Mouse (Mus musculus) CH12.LX (cell line): ENCODE measurements around the gene Tubgcp6. TPM values are rescaled to one million over a fixed set of nuclear protein-coding genes. Genes with fewer than 3 reads are reported as not detected.

Source experiments
- DNase-seq: peaks from one replicate; pipeline ENCODE4 v3.0.0-alpha.2; 2013; ENCODE audit errors: extremely low read depth
- H3K27ac ChIP-seq: 2 replicates; pipeline ENCODE4 v1.5.1; 2012; ENCODE audit warnings: low read depth, mild to moderate bottlenecking, control low read depth, moderate library complexity; ENCODE audit not compliant: insufficient read depth
- H3K27me3 ChIP-seq: replicated peaks from 2 replicates; pipeline ENCODE3; 2012; ENCODE audit warnings: inconsistent platforms
- H3K36me3 ChIP-seq, 2 experiments: replicated peaks in 1 of 2; 2 replicates each; pipeline versions ENCODE3 to v1.6.1; 2012; ENCODE audit warnings: inconsistent platforms in 1 of 2, low read length in 1 of 2, mild to moderate bottlenecking in 1 of 2, mixed read lengths in 1 of 2, moderate library complexity in 1 of 2; ENCODE audit not compliant: control insufficient read depth in 1 of 2, insufficient read depth in 1 of 2
- H3K4me1 ChIP-seq, 2 experiments: 2 replicates each; pipeline ENCODE4 v1.6.1; 2012; ENCODE audit warnings: inconsistent platforms in 1 of 2, moderate library complexity in 1 of 2; ENCODE audit not compliant: insufficient read depth in 2 of 2, control insufficient read depth in 1 of 2
- H3K4me2 ChIP-seq: 2 replicates; pipeline ENCODE4 v1.6.1; 2012; ENCODE audit warnings: low read depth, mild to moderate bottlenecking, control low read depth; ENCODE audit not compliant: poor library complexity, insufficient read depth, severe bottlenecking
- H3K4me3 ChIP-seq, 3 experiments: fragments of 150-350 bp in 1 of 3; sonication (generic) in 1 of 3; replicated peaks in 1 of 3; 2 replicates each; pipeline versions ENCODE3 to v1.5.1; 2011 to 2012; ENCODE audit warnings: low read depth in 2 of 3, low read length in 2 of 3, mild to moderate bottlenecking in 2 of 3, moderate library complexity in 2 of 3, control low read depth in 1 of 3, improper control_type of control experiment in 1 of 3, inconsistent platforms in 1 of 3, mixed read lengths in 1 of 3; ENCODE audit not compliant: poor library complexity in 1 of 3
- H3K79me2 ChIP-seq: replicated peaks from 2 replicates; pipeline ENCODE4 v1.6.1; 2012; ENCODE audit warnings: mild to moderate bottlenecking, moderate library complexity; ENCODE audit not compliant: control insufficient read depth, poor library complexity, insufficient read depth, severe bottlenecking; ENCODE audit errors: extremely low read depth
- H3K9ac ChIP-seq: 2 replicates; pipeline ENCODE4 v1.6.1; 2012; ENCODE audit warnings: low read depth, mild to moderate bottlenecking, control low read depth, moderate library complexity; ENCODE audit not compliant: insufficient read depth
- H3K9me3 ChIP-seq: replicated peaks from 2 replicates; pipeline ENCODE3; 2012; ENCODE audit warnings: low read length, inconsistent platforms, mixed read lengths
- CHD2 ChIP-seq: IDR thresholded peaks from 2 replicates; pipeline ENCODE4 v1.6.1; 2011; ENCODE audit warnings: low read length, improper control_type of control experiment
- CTCF ChIP-seq, 2 experiments: IDR thresholded peaks in 1 of 2; conservative IDR thresholded peaks in 1 of 2; 2 replicates each; pipeline ENCODE4 v1.5.1; 2011 to 2012; ENCODE audit warnings: low read depth in 2 of 2, low read length in 2 of 2, improper control_type of control experiment in 1 of 2, inconsistent platforms in 1 of 2, mild to moderate bottlenecking in 1 of 2, moderate library complexity in 1 of 2
- E2F4 ChIP-seq: IDR thresholded peaks from 2 replicates; pipeline ENCODE4 v1.6.1; 2011; ENCODE audit warnings: low read depth, low read length, improper control_type of control experiment; ENCODE audit not compliant: insufficient replicate concordance
- ELF1 ChIP-seq: IDR thresholded peaks from 2 replicates; pipeline ENCODE4 v1.6.1; 2014; ENCODE audit warnings: low read depth, mild to moderate bottlenecking, inconsistent platforms, low read length, improper control_type of control experiment
- EP300 ChIP-seq: IDR thresholded peaks from 2 replicates; pipeline ENCODE4 v1.6.1; 2011; ENCODE audit warnings: low read length, improper control_type of control experiment
- ETS1 ChIP-seq: conservative IDR thresholded peaks from 2 replicates; pipeline ENCODE4 v1.6.1; 2012; ENCODE audit warnings: low read depth, mild to moderate bottlenecking, inconsistent platforms, low read length, improper control_type of control experiment, moderate library complexity
- GABPA ChIP-seq: IDR thresholded peaks from 2 replicates; pipeline ENCODE4 v1.6.1; 2012; ENCODE audit warnings: low read depth, low read length, improper control_type of control experiment, inconsistent platforms; ENCODE audit not compliant: insufficient replicate concordance
- HCFC1 ChIP-seq: IDR thresholded peaks from 2 replicates; pipeline ENCODE4 v1.6.1; 2012; ENCODE audit warnings: low read depth, mild to moderate bottlenecking, inconsistent platforms, low read length, improper control_type of control experiment
- JUN ChIP-seq: IDR thresholded peaks from 2 replicates; pipeline ENCODE4 v1.6.1; 2011; ENCODE audit warnings: low read depth, mild to moderate bottlenecking, low read length, improper control_type of control experiment, moderate library complexity; ENCODE audit not compliant: insufficient read depth
- JUND ChIP-seq: conservative IDR thresholded peaks from 2 replicates; pipeline ENCODE4 v1.6.1; 2011; ENCODE audit warnings: low read depth, low read length, improper control_type of control experiment
- MAFK ChIP-seq: IDR thresholded peaks from 2 replicates; pipeline ENCODE4 v1.6.1; 2011; ENCODE audit warnings: low read length, improper control_type of control experiment; ENCODE audit not compliant: insufficient replicate concordance
- MAZ ChIP-seq: IDR thresholded peaks from 2 replicates; pipeline ENCODE4 v1.6.1; 2012; ENCODE audit warnings: low read depth, mild to moderate bottlenecking, inconsistent platforms, low read length, improper control_type of control experiment, moderate library complexity
- MEF2A ChIP-seq: IDR thresholded peaks from 2 replicates; pipeline ENCODE4 v1.6.1; 2014; ENCODE audit warnings: low read depth, mild to moderate bottlenecking, inconsistent platforms, low read length, improper control_type of control experiment, borderline replicate concordance
- MXI1 ChIP-seq: IDR thresholded peaks from 2 replicates; pipeline ENCODE4 v1.6.1; 2011; ENCODE audit warnings: mild to moderate bottlenecking, low read depth, low read length, improper control_type of control experiment
- NELFE ChIP-seq: IDR thresholded peaks from 2 replicates; pipeline ENCODE4 v1.6.1; 2011; ENCODE audit warnings: low read depth, low read length, improper control_type of control experiment
- NRF1 ChIP-seq: IDR thresholded peaks from 2 replicates; pipeline ENCODE4 v1.6.1; 2014; ENCODE audit warnings: low read depth, mild to moderate bottlenecking, inconsistent platforms, low read length, improper control_type of control experiment, moderate library complexity
- PAX5 ChIP-seq: IDR thresholded peaks from 2 replicates; pipeline ENCODE4 v1.6.1; 2012; ENCODE audit warnings: low read length, inconsistent platforms, mixed read lengths
- POLR2A ChIP-seq: IDR thresholded peaks from 2 replicates; pipeline ENCODE4 v1.6.1; 2011; ENCODE audit warnings: low read depth, mild to moderate bottlenecking, improper control_type of control experiment, low read length
- POLR2AphosphoS2 ChIP-seq: IDR thresholded peaks from 2 replicates; pipeline ENCODE4 v1.6.1; 2011; ENCODE audit warnings: low read depth, low read length, improper control_type of control experiment
- RAD21 ChIP-seq: IDR thresholded peaks from 2 replicates; pipeline ENCODE4 v1.6.1; 2011; ENCODE audit warnings: low read depth, mild to moderate bottlenecking, low read length, improper control_type of control experiment, moderate library complexity
- SIN3A ChIP-seq: IDR thresholded peaks from 2 replicates; pipeline ENCODE4 v1.6.1; 2012; ENCODE audit warnings: low read length, improper control_type of control experiment, inconsistent platforms
- SMC3 ChIP-seq: IDR thresholded peaks from 2 replicates; pipeline ENCODE4 v1.6.1; 2011; ENCODE audit warnings: low read depth, low read length, improper control_type of control experiment
- TBP ChIP-seq: conservative IDR thresholded peaks from 2 replicates; pipeline ENCODE4 v1.6.1; 2011; ENCODE audit warnings: low read depth, low read length, improper control_type of control experiment
- UBTF ChIP-seq: IDR thresholded peaks from 2 replicates; pipeline ENCODE4 v1.6.1; 2012; ENCODE audit warnings: low read depth, mild to moderate bottlenecking, inconsistent platforms, low read length, improper control_type of control experiment, moderate library complexity
- USF1 ChIP-seq: IDR thresholded peaks from 2 replicates; pipeline ENCODE4 v1.6.1; 2014; ENCODE audit warnings: low read depth, mild to moderate bottlenecking, inconsistent platforms, low read length, improper control_type of control experiment
- USF2 ChIP-seq: conservative IDR thresholded peaks from 2 replicates; pipeline ENCODE4 v1.6.1; 2011; ENCODE audit warnings: low read depth, low read length, improper control_type of control experiment
- ZC3H11A ChIP-seq: IDR thresholded peaks from 2 replicates; pipeline ENCODE4 v1.6.1; 2012; ENCODE audit warnings: low read depth, mild to moderate bottlenecking, inconsistent platforms, low read length, improper control_type of control experiment
- ZKSCAN1 ChIP-seq: IDR thresholded peaks from 2 replicates; pipeline ENCODE4 v1.6.1; 2012; ENCODE audit warnings: low read depth, inconsistent platforms, low read length, improper control_type of control experiment, borderline replicate concordance
- ZNF384 ChIP-seq: IDR thresholded peaks from 2 replicates; pipeline ENCODE4 v1.6.1; 2012; ENCODE audit warnings: low read depth, low read length, improper control_type of control experiment, inconsistent platforms
- dilution Hi-C: fragments of 300-500 bp; cut with MboI; formaldehyde crosslinking; loops from 2 replicates; pipeline ENCODE4 v1.14.3; 2020; ENCODE audit warnings: low sequenced_read_pairs; ENCODE audit not compliant: extremely low pct_unique_long_range_greater_than_20kb, extremely low pct_ligation_motif_present
- in situ Hi-C: fragments of 300-500 bp; cut with MboI; formaldehyde crosslinking; loops from 3 replicates; pipeline ENCODE4 v1.14.3; 2019; ENCODE audit warnings: low sequenced_read_pairs, low pct_ligation_motif_present, low pct_unique_long_range_greater_than_20kb, mixed read lengths
- polyA plus RNA-seq: library from polyadenylated mRNA; unstranded; fragments of >175 nt; gene quantifications from 2 replicates; pipeline ENCODE4 v1.2.1, GENCODE M21; 2012; ENCODE audit warnings: low read depth; ENCODE audit not compliant: insufficient read length
- total RNA-seq, 2 experiments: library from RNA; depleted of rRNA; stranded (reverse); fragments of 300-350 nt in 1 of 2; fragments of >200 nt in 1 of 2; gene quantifications; 2 replicates each; pipeline ENCODE4 v1.2.3; 2012 to 2014

The Tubgcp6 gene
- total and polyA plus RNA-seq, 3 experiments, result 12.7 to 17.0 (median 13.3) TPM

DNA sequence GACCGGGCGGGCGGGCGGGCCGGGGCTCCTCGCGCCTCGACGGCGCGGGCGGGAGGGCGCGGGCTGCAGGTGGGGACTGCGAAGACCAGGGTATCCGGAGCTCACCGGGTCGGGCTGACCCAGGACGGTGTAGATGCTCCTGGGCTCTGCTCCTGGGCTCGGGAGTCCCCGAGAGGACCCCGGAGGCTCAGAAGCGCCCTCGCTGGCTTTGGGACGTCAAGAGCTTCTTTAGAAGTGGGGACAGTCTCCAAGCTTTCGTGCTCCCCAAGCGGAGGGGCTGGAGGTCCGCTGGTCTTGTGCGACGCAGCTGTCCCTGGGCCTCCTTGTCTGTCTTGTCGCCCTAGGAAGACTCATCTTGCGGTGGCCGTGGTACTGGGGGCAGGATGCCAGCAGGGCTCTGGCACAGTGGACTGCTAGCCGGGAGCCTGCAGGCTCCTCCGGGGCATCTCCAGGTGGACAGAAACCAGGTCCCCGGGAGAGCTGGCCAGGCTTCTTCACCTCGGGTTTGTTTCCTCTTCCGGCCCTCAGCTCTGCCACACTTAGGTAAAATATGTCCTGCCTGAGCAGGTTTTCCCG is 46.7 kb downstream of the Tubgcp6 start:
- peaks cover 37% of the 10 kb centered on the region for H3K79me2 ChIP-seq
- peak overlapping the region; percentile 83 to 94 (median 88) for H3K4me3 ChIP-seq
- H3K9me3 ChIP-seq, result no peaks in the 10 kb centered on the region
- H3K4me2 ChIP-seq, result peak overlapping the region; percentile 59; the same call in 1 of the 2 replicates
- no peak for TF ChIP-seq ETS1
- TF ChIP-seq USF2, result no peak
- no peak for TF ChIP-seq PAX5
- peak; percentile 1; the same call in 1 of the 2 replicates for TF ChIP-seq POLR2A
- TF ChIP-seq TBP, result no peak
- TF ChIP-seq, all 38 proteins: peak for 1
- Histone ChIP-seq H3K27me3 (peaks cover 39% of the 10 kb centered on the region), H3K9ac (peak overlapping the region; percentile 96), H3K36me3 (peaks cover 7 to 19% of the 10 kb centered on the region in 2 experiments), H3K27ac (peak overlapping the region; percentile 46; the same call in 1 of the 2 replicates), H3K4me1 (peaks cover 6 to 42% of the 10 kb centered on the region in 2 experiments; a peak in 3 of 4 replicates)
- peak; percentile 21 for DNase-seq
- in situ Hi-C loops, result loop anchor here (10.0 kb wide), 2 partner anchors 251 to 349 kb away; partner anchors contain the start of genes C730034F03Rik, Chkb, Cpt1b and Gm44502
- dilution Hi-C loops, result no loop called here

DNA sequence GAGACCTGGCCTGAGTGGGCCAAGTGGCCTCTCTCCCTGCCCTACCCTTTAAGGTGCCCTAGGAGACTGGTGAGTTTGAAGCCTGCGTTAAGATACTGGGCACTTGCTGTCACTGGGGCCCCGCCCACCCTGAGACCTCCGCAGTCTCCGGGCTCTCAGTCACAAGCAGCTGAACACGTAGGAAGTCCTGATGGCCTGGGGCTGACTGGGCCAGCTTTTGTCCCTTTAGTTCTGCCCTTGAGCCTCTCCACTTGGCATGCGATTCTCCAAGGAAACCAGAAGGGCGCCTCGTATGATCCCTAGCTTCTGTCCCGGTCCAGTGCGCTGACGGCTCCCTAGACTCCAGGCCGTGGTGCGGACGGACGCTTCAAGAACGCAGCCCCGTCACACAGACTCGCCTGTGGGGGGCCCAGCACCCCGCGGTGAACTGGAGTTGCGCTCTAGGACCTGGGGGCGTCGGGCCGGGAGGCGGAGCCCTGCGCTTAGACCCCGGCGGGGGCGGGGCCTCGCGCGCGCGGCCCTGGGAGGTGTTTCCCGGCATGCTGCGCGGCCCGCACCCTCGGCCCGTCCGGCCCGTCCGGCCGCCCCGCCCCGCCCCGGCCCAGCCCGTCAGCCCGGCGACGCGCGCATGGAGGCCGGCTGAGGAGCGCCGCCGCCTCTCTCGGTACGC is 47.3 kb downstream of the Tubgcp6 start:
- Histone ChIP-seq H3K4me2 (peak overlapping the region; percentile 72), H3K4me3 (peak overlapping the region; percentile 65 to 88 (median 87)), H3K4me1 (peaks cover 6 to 42% of the 10 kb centered on the region in 2 experiments; a peak in 3 of 4 replicates), H3K9me3 (no peaks in the 10 kb centered on the region), H3K27ac (no peak overlapping the region), H3K79me2 (peaks cover 34% of the 10 kb centered on the region), H3K9ac (peak overlapping the region; percentile 96), H3K36me3 (peaks cover 1 to 13% of the 10 kb centered on the region in 2 experiments), H3K27me3 (peaks cover 44% of the 10 kb centered on the region)
- DNase-seq, result peak; percentile 64
- in situ Hi-C loops (loop anchor here (10.0 kb wide), 2 partner anchors 251 to 349 kb away; partner anchors contain the start of genes C730034F03Rik, Chkb, Cpt1b and Gm44502), dilution Hi-C loops (no loop called here)
- TF ChIP-seq MEF2A (no peak), ZNF384 (no peak), MAZ (peak; percentile 63; the same call in 1 of the 2 replicates), PAX5 (no peak), SIN3A (peak; percentile 81), POLR2A (peak; percentile 68), HCFC1 (peak; percentile 70), CTCF (conservative IDR thresholded peaks at IDR 0.05 in 1 of 2, IDR thresholded peaks at IDR 0.05 in 1 of 2; ENCODE audit: low read depth in 2 of 2, low read length in 2 of 2) (no peak), RAD21 (no peak), ELF1 (peak; percentile 15; the same call in 1 of the 2 replicates), MXI1 (peak; percentile 31; the same call in 1 of the 2 replicates), ZKSCAN1 (no peak), POLR2AphosphoS2 (no peak), ETS1 (no peak), JUN (no peak), UBTF (0 out of 2 replicates have a peak, but pooled peaks have one; percentile 24), EP300 (no peak), USF2 (no peak), E2F4 (no peak), USF1 (no peak), CHD2 (no peak), GABPA (no peak), ZC3H11A (no peak), SMC3 (no peak; the same call in 1 of the 2 replicates), MAFK (no peak), NELFE (peak; percentile 19), NRF1 (peak; percentile 61), JUND (no peak)
